Mouse (Mus musculus): ENCODE measurements around the gene Gng4.

GRCm38 (mm10) chr13:13862346-13862745 lies 78.5 kb downstream of the Gng4 start:
- TF ChIP-seq EP300 (optimal IDR thresholded peaks at IDR 0.05) (no peak), CTCF (IDR thresholded peaks at IDR 0.05; ENCODE audit: low read depth) (no peak)

Measured in stomach, postnatal 0 days (tissue).